Mouse (Mus musculus) effector memory CD4-positive, alpha-beta T cell, adult 5 months (primary cell): ENCODE results near the gene 4930548H24Rik. TPM values are rescaled to one million over a fixed set of nuclear protein-coding genes. Genes with fewer than 3 reads are reported as not detected.

Experiments used
- polyA plus RNA-seq: library from polyadenylated mRNA; unstranded; fragments of 100-300 nt; shearing (Covaris generic); gene quantifications from one replicate; pipeline ENCODE4 v1.2.1, GENCODE M21; 2017

4930548H24Rik gene
- polyA plus RNA-seq, result not detected

GRCm38 (mm10) chr5:31485440-31485839 lies at the start of gene 4930548H24Rik:
TSS of gene 4930548H24Rik (plus strand) at chr5:31485740.

GRCm38 (mm10) chr5:31451878-31452561 lies 33.5 kb upstream of the 4930548H24Rik start, which contains the start of gene Zfp512:
TSS of gene Zfp512 (plus strand) at chr5:31452431.

GRCm38 (mm10) chr5:31494513-31495297 lies 9.2 kb downstream of the 4930548H24Rik start, which contains the start of gene Gpn1:
TSS of gene Gpn1 (plus strand) at chr5:31494741.

GRCm38 (mm10) chr5:31526354-31527116 lies 41.0 kb downstream of the 4930548H24Rik start, which contains the start of gene Slc4a1ap:
TSS of gene Slc4a1ap (plus strand) at chr5:31526995.

GRCm38 (mm10) chr5:31527707-31528106 lies 42.2 kb downstream of the 4930548H24Rik start, which contains the start of gene Supt7l:
TSS of gene Supt7l (minus strand) at chr5:31527807.

Other genes starting within 250 kb of the 4930548H24Rik start
- 283 TPM for gene Nrbp1, start 244.9 kb upstream of the 4930548H24Rik start, polyA plus RNA-seq
- gene Gm9970, start 244.5 kb upstream of the 4930548H24Rik start, polyA plus RNA-seq, result not detected
- 42.2 TPM for gene Krtcap3, start 234.0 kb upstream of the 4930548H24Rik start, polyA plus RNA-seq
- 8.5 TPM for gene Ift172, start 194.6 kb upstream of the 4930548H24Rik start, polyA plus RNA-seq
- gene Fndc4, start 189.7 kb upstream of the 4930548H24Rik start, polyA plus RNA-seq, result 4.6 TPM
- gene Gckr, start 188.3 kb upstream of the 4930548H24Rik start, polyA plus RNA-seq, result not detected
- 32.7 TPM for gene Zfp512, start 33.3 kb upstream of the 4930548H24Rik start, polyA plus RNA-seq
- 30.7 TPM for gene Gpn1, start 9.0 kb downstream of the 4930548H24Rik start, polyA plus RNA-seq
- 53.6 TPM for gene Slc4a1ap, start 41.3 kb downstream of the 4930548H24Rik start, polyA plus RNA-seq
- 11.5 TPM for gene Supt7l, start 42.1 kb downstream of the 4930548H24Rik start, polyA plus RNA-seq
- gene Mrpl33, start 111.2 kb downstream of the 4930548H24Rik start, polyA plus RNA-seq, result 187 TPM
- gene Rbks, start 211.9 kb downstream of the 4930548H24Rik start, polyA plus RNA-seq, result 15.9 TPM
- 40.7 TPM for gene Babam2, start 211.9 kb downstream of the 4930548H24Rik start, polyA plus RNA-seq